Mouse (Mus musculus): ENCODE data around the gene Bad.

Bad gene

DNA sequence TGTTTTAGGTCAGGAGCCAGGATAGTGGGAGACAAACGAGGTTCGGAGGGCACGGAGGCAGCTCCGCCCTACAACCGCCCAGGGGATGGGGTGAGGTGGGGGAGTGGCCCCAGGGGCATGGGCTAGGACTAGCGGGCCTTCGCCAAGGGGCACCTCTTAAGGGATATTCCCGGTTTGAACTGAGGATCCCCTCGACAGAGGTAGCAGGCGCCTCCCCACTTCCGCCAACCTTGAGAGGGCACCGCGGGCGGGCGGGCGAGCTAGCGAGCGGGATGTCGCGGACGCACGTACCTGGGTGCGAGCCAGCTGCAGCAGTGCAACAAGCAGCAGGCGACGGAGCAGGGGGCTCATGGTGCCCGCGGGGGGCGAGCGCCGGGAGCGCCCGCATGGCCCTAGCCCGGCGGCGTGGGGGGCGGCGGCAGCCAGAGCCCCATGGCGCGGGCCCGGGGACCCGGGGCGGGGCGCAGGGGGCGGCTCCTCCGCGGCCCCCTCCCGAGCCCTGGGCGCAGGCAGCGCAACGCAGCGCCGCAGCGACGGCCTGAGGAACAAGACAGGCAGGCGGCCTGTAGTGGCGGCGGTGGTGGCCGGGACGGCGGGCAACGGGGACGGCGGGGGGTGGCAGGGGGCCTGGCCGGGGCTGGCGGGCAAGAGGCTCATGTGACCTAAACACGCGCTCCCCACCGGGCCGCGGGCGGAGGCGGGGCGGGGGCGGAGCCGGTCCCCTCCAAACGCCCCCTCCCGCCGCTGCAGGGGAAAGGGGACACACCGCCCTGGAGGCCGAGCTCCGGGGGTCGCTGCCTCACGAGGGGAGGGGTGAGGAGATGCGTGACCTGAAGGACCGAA is 45.6 kb downstream of the Bad start, which contains the start of gene Vegfb:
Gene Vegfb, minus strand, starts transcription at position 591 of the 843 bp plus-strand sequence.
- peak; percentile 73 for DNase-seq

DNA sequence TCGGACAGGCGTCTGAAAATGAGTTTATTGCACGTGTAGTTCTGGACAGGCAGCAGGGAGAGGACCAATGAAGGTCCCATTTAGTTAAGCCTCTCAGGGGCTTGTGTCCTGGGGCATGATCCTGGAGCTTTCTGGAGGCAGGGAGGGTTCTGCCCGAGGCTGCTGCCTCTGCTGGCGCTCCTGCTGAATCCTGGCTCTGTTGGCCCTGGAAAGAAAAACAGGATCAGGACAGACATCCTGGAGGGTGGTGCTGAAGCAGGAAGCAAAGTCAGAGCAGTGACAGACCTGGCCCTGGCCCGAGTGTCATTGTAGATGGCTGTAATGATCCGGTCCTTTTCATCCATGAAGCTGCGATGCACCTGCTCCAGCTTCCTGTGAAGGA is 46.2 kb downstream of the Bad start:
- DNase-seq, result no peak

DNA sequence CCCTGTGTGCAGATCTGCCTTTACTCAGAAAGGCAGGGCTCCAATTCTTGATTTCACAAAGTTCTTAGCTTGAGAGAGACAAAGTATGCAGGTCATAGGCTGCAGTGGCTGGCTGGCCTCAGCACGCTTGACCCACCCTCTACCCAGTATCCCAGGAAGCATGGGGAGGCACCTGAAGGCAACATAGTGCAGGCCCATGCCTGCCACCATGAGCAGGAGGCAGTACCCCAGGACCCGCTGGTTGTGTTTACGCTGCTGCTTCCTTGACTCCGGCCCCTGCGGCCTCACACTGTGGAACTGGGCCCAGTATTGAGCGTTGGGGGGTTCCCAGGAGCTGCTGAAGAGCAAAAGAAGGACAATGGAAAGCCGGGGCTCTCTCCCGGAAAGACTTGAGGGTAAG is 47.6 kb downstream of the Bad start:
- peak; percentile 38 for DNase-seq

DNA sequence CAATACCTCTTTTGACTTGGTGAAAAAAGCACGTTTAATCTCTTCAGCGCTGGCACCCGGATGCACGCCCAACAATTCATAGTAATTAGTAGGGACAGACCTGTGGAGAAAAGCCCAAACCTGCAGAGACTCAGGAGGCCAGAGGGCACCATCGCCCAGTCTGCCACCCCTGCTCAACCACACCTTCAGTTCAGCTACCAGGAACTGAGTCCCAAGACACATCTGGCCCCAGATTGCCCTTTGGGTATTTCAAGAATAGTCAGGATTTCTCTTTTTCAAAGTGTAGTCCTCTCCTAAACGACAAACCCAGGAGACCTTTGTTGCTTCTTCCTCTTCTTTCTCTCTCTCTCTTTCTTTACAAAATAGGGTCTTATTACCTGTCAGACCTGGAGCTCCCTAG is 49.1 kb downstream of the Bad start:
- peak; percentile 19 for DNase-seq

DNA sequence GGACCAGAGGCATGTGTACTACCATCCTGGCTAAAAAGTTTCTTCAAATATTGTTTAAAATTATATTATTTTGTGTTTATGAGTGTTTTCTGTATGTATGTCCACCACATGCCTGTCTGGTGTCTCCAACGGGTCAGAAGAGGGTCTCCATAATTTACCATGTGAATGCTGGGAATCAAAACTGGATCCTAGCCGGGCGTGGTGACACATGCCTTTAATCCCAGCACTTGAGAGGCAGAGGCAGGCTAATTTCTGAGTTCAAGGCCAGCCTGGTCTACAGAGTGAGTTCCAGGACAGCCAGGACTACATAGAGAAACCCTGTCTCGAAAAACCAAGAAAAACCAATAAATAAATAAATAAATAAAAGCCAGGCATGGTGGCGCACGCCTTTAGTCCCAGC is 49.5 kb downstream of the Bad start:
- peak; percentile 25 for DNase-seq

DNA sequence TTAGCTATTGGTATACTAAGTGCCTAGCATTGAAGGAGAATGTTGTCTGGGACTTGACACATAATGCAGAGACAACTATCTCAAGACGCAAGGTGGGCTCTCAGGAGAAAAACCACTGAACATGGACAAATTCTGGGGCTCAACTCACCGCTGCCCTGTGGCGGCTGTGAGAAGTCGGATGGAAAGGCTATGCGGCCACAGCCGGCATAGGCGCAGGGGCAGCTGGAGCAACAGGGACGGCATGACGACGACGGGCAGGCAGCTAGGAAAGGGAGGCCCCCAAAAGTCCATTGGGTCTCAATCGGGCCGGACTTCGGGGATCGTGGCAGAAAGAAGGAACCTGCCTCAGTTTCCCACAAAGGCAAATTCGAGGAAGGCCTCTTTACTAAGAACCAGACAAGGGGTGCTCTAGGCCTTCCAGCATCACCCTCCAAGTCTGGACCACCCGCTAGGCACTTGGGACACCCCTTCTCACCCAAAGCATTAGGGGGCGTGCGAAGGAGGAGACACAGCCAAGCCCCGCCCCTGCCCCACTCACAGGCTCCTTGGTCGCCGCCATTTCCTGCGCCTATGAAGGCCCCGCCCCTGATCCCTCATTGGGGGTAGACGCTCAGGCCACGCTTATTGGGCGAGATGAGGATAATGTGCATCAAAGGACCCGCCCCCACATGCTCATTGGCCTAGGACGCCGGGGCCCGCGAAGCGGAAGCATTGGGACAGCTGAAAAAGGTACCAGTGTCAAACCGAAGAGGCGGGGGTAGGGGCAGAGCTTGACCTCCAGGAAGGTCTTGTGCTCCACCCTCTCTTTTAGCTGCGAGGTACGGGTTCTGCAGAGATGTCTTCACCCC is 50.6 kb downstream of the Bad start, which contains the start of gene Dnajc4:
Gene Dnajc4, minus strand, starts transcription at position 562 of the 848 bp plus-strand sequence.
- peak; percentile 95 for DNase-seq

DNA sequence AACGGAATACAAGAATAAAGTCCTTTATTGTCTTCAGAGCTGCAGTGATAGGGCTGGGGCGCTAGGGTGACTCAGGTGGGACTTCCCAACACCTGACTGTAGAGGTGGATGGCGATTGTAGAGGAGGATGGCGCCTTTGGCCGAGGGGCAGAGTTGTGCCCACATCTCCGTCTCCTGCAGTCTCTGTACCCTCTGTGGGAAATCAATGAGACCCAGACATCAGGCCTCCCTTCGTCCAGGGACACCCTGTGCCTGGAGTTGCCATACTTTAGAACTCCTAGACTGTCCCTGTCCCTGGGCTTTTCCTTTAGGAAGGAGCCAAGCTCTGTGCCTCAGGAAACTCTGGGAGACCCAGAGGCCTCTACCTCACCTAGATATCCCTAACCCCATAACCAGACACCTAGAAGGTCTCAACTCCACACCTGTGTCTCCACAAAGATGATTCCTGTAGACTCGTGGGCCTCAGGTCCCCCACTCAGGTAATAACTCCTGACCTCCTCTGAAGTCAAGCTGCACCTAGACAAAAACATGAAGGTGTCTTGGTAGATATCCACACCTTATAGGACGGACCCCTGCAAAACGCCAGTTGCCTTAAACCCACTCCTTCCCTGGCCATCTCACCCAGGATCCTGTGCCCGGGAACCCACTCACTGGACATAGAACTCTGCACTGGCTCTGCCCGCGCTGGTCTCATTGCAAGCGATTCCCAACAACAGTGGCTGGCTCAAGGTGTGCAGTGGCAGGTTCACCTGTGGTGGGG is 51.5 kb downstream of the Bad start:
- peak; percentile 25 for DNase-seq

DNA sequence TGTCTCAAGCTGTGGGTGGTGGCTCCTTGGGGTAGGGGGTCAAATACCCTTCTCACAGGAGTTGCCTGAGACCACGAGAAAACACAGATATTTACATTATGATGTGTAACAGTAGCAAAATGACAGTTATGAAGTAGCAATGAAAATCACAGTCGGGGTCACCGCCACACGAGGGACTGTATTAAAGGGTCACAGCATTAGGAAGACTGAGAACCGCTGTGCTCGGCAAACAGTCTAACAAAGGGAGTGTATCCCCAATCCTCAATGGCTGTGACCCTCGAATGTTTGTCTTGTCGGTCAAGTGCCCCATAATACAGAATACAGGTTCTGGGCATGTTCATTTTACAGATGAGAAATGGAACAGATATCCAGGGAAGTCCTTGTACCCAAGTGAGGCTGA is 52.3 kb downstream of the Bad start:
- no peak for DNase-seq

DNA sequence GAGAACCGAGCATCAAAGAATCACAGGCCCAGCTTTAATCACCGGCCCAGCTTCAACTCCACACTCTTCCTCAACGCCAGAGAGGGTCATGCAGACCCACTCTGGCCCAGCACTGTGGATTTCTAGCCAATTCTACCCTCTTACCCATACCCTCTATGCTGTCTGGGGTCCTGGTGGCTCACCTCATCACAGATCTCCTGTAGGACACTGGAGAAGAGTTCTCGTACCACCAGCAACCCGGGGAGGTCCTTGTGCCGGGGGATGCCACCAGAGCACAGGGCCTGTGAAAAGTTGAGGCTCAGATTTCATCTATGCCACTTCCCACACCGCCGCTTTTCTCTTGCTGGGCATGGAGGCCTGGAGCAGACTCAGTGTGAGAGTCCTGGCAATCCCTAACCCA is 52.8 kb downstream of the Bad start:
- no peak for DNase-seq

DNA sequence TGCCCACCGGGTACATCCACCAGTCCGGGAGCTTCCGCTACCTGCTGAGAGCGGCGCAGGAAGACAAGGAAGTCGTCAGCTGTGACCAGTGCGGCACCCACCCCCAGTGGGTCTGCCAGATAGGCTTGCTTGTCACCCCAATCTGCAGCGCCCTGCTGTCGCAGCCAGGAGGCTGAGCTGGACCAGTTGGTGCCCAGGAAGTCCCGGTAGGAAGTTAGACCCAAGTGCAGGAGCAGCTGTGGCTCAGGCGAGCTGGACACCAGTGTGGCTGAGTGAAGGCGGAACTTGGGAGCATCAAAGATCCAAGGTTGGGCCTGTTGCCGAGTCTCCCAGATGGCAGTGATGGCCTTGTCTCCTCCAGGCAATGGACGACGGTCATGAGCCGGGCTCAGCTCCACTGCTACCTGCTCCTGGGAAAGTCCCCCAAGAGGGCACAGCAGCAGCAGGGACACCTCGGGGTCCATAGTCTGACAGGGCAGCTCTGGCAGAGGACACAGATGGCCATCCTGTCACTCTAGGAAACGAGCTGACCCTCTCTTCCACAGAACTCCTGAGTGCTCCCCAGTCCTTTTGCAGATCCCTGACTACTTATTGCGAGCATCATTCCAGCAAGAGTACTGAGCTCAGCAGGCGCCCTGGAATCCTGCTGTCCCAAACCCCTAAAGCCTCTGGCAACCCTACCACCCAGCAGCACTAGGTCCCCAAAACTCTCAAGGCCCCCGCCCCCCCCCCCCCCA is 53.8 kb downstream of the Bad start:
- DNase-seq, result no peak

DNA sequence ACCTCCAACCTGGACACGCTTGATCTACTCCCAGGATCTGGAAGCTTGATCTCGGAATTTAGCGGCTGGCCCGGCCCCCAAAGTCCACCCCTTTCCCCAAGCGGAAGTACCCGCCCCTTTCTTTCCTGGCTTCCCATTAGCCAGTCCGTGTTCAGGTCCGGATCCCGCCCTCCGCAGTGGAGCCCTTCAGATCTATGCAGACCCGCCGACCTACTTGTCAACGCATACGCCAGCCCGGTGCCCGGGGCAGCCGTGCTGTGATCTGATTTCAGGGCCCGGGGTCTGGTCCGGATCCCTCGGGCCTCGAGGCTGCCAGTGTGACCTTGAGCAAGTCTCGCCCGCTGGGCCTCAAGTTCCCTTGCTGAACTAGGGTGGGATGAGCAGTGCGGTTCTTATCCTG is 54.3 kb downstream of the Bad start, which contains the start of the genes Nudt22 and Trpt1:
Gene Nudt22, minus strand, starts transcription at position 112 of the 400 bp plus-strand sequence.
Gene Trpt1, plus strand, starts transcription at position 126 of the 400 bp plus-strand sequence.
- peak; percentile 83 for DNase-seq

DNA sequence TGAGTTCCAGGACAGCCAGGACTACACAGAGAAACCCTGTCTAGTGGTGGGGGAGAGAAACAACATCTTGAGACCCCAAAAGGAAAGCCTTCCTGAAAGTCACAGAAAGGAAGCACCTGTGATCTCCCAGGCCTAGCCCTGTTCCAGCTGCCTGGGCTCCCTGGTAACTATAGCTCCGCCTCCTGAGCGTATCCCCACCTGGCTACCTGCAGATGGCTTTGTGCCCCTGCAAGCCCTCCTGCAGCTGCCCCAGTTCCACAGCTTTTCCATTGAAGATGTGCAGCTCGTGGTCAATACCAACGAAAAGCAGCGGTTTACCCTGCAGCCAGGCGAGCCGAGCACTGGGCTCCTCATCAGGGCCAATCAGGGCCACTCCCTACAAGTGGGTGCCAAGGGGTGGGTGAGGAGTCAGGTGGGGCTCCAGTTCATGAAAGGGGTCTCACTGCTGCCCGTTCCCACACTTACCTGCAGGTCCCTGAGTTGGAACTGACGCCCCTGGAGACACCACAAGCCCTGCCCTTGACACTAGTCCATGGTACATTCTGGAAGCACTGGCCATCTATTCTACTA is 56.1 kb downstream of the Bad start:
- no peak for DNase-seq

DNA sequence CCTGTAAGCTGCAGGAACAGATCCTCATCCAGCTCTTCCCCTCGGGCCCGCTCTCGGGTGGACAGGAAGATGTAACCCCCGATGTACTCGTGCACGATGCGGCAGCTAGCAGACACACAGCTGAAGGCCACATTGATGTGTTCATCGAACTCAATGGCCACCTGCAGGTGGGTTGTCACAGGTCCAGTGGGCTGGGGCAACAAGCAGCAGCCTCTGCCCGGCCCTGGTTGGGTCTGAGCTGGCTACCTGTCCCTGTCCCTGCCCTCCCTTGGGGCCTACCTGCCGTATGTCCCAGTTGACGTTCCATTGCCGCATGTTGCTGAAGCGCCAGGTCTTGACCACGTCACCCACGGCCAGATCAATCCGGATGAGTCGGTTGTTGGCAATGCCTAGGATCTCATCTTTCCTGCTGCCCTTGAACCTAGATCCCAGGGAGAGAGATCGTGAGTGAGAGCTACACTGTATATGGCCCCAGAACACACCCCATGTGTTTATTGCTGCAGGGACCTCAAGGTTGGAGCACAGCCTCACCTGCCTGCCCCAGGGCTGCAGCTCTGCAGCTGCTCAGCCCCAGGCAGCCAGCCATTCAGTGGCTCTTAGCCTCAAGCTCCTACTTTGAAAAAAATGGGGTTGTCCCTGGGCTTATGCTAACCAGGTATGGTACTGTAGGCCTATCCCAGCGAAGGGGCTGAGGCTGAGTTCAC is 57.9 kb downstream of the Bad start:
- DNase-seq, result no peak

Measured in cerebellum, adult 11 months (tissue).